Mouse (Mus musculus) right cerebral cortex, adult 2 months (tissue): ENCODE measurements around the gene Rplp1.
A peak's percentile ranks its signal among the peaks of the same experiment; 100 is the strongest.

Experiments used
- DNase-seq, 2 experiments: peaks; one replicate each; pipeline ENCODE4 v3.0.0; 2021 to 2022; ENCODE audit warnings: low spot score in 2 of 2

Rplp1 gene

GRCm38 (mm10) chr9:61911300-61912128 lies 2.8 kb downstream of the Rplp1 start:
- no peak for DNase-seq

GRCm38 (mm10) chr9:61910526-61911256 lies 3.7 kb downstream of the Rplp1 start:
- DNase-seq: no peak

GRCm38 (mm10) chr9:61909633-61910032 lies 4.7 kb downstream of the Rplp1 start:
- no peak for DNase-seq

- DNase-seq: no peak
Measured at GRCm38 (mm10) chr9:61908832-61909407, 5.4 kb downstream of the Rplp1 start.

GRCm38 (mm10) chr9:61908341-61908740 lies 6.0 kb downstream of the Rplp1 start:
- DNase-seq: no peak

GRCm38 (mm10) chr9:61907621-61908295 lies 6.6 kb downstream of the Rplp1 start:
- DNase-seq: no peak

- DNase-seq: peak; percentile 14 to 39
Measured at GRCm38 (mm10) chr9:61906912-61907311, 7.4 kb downstream of the Rplp1 start.

GRCm38 (mm10) chr9:61905576-61905975 lies 8.8 kb downstream of the Rplp1 start:
- no peak for DNase-seq

GRCm38 (mm10) chr9:61904201-61904600 lies 10.1 kb downstream of the Rplp1 start:
- no peak for DNase-seq

GRCm38 (mm10) chr9:61902445-61902844 lies 11.9 kb downstream of the Rplp1 start:
- DNase-seq: peak in 1 of 2 experiments; percentile 27

- DNase-seq: no peak
Measured at GRCm38 (mm10) chr9:61901574-61901973, 12.8 kb downstream of the Rplp1 start.

GRCm38 (mm10) chr9:61899804-61900203 lies 14.5 kb downstream of the Rplp1 start:
- peak; percentile 94 to 95 for DNase-seq

- DNase-seq: peak; percentile 86 to 91
Measured at GRCm38 (mm10) chr9:61898401-61898800, 15.9 kb downstream of the Rplp1 start.

GRCm38 (mm10) chr9:61895014-61895413 lies 19.3 kb downstream of the Rplp1 start:
- DNase-seq: no peak

GRCm38 (mm10) chr9:61889855-61890254 lies 24.5 kb downstream of the Rplp1 start:
- DNase-seq: no peak

- no peak for DNase-seq
Measured at GRCm38 (mm10) chr9:61887661-61888379, 26.5 kb downstream of the Rplp1 start.

- DNase-seq: no peak
Measured at GRCm38 (mm10) chr9:61885964-61886363, 28.4 kb downstream of the Rplp1 start.

- DNase-seq: no peak
Measured at GRCm38 (mm10) chr9:61884936-61885335, 29.4 kb downstream of the Rplp1 start.

- no peak for DNase-seq
Measured at GRCm38 (mm10) chr9:61884375-61884774, 30.0 kb downstream of the Rplp1 start.

GRCm38 (mm10) chr9:61882179-61882578 lies 32.2 kb downstream of the Rplp1 start:
- DNase-seq: no peak

- peak; percentile 70 to 82 for DNase-seq
Measured at GRCm38 (mm10) chr9:61878889-61879288, 35.5 kb downstream of the Rplp1 start.
